ENCODE assay signal across 1 mouse cellular context in genomic region chr9:44771376-44771775, GRCm38 (mm10).
TF ChIP-seq lines count a peak whose summit lies in the region.

No protein-coding gene starts in this region.

TF ChIP-seq in CH12.LX, 34 proteins besides CTCF, POLR2A, EP300 and RAD21 (continued from another document):
- TF ChIP-seq BHLHE40 (IDR thresholded peaks at IDR 0.05; ENCODE audit: low read depth, low read length): no peak
